Comparison of ENCODE assay signal across 11 mouse cellular contexts in genomic region chr10:61426251-61426757, GRCm38 (mm10). TPM values are rescaled to one million over a fixed set of nuclear protein-coding genes. Genes with fewer than 3 reads are reported as not detected.
A peak's percentile ranks its signal among the peaks of the same experiment; 100 is the strongest.
DNase-seq lines count a peak whose midpoint lies in the region; ATAC-seq and TF ChIP-seq lines count a peak whose summit lies in the region.
"Had no signal": no experiment of that assay in that cellular context is flagged by ENCODE, and none has a peak within 500 bp of the region (broad histone marks: within the 10 kb centered on the region; RNA-seq: fewer than 3 reads in every experiment).

No protein-coding gene starts in this region.

- 0 out of 2 replicates have a peak, but pooled peaks cover 5% of the 10 kb centered on the region for H3K4me1 ChIP-seq in kidney, adult 2 months (ENCODE audit: control insufficient read depth, insufficient read depth, low read length)
- H3K4me1 ChIP-seq in kidney, embryonic 16.5 days (ENCODE audit: insufficient read depth, low read length) = 0 out of 2 replicates have a peak, but pooled peaks cover 9% of the 10 kb centered on the region
- peaks cover 26% of the 10 kb centered on the region for H3K4me1 ChIP-seq in heart, embryonic 12.5 days (replicated peaks)
- H3K4me1 ChIP-seq in hindbrain, embryonic 16.5 days (ENCODE audit: control insufficient read depth, insufficient read depth, low read depth, low read length) = peaks cover 9% of the 10 kb centered on the region

- no peaks in the 10 kb centered on the region for H3K9me3 ChIP-seq in kidney, embryonic 16.5 days (ENCODE audit: low read length)
- no peaks in the 10 kb centered on the region for H3K9me3 ChIP-seq in heart, embryonic 12.5 days (replicated peaks)
- H3K9me3 ChIP-seq in hindbrain, embryonic 16.5 days (ENCODE audit: control insufficient read depth, low read length) = no peaks in the 10 kb centered on the region
- H3K9me3 ChIP-seq: limb, embryonic 13.5 days had no signal

- peak; percentile 77 for DNase-seq in kidney, adult 2 months
- DNase-seq in kidney, postnatal 36 days = peak; percentile 54 to 58
- peak; percentile 37 for DNase-seq in ovary, postnatal 36 days (ENCODE audit: low spot score)
- no peak for DNase-seq in Muller cell, postnatal 12 days (ENCODE audit: inconsistent ontology term)
- no peak for DNase-seq in embryo, embryonic 10.5 days (ENCODE audit: low spot score)

- 0 out of 2 replicates have a peak overlapping the region, but pooled peaks have one; percentile 6 for H3K27ac ChIP-seq in kidney, adult 2 months (ENCODE audit: insufficient read depth, low read depth, low read length)
- no peak overlapping the region for H3K27ac ChIP-seq in kidney, embryonic 16.5 days (ENCODE audit: low read length)
- H3K27ac ChIP-seq in heart, embryonic 12.5 days (ENCODE audit: poor library complexity, severe bottlenecking) = peak overlapping the region; percentile 13; the same call in 1 of the 2 replicates
- H3K27ac ChIP-seq in hindbrain, embryonic 16.5 days (ENCODE audit: low read depth, low read length) = no peak overlapping the region
- H3K27ac ChIP-seq: limb, embryonic 13.5 days had no signal

- ATAC-seq in kidney, embryonic 16.5 days (ENCODE audit: low FRiP score, low TSS enrichment) = no peak
- ATAC-seq in heart, embryonic 12.5 days (ENCODE audit: insufficient number of reproducible peaks, low FRiP score) = no peak
- ATAC-seq in hindbrain, embryonic 16.5 days = no peak
- ATAC-seq: forebrain, embryonic 14.5 days; intestine, embryonic 16.5 days had no signal

- H3K36me3 ChIP-seq in kidney, adult 2 months (ENCODE audit: control insufficient read depth, insufficient read depth, low read length) = no peaks in the 10 kb centered on the region
- peaks cover 16% of the 10 kb centered on the region for H3K36me3 ChIP-seq in kidney, embryonic 16.5 days (ENCODE audit: insufficient read depth, low read length)
- H3K36me3 ChIP-seq in heart, embryonic 12.5 days = peaks cover 21% of the 10 kb centered on the region
- H3K36me3 ChIP-seq in hindbrain, embryonic 16.5 days (ENCODE audit: control insufficient read depth, insufficient read depth, low read length) = peaks cover 14% of the 10 kb centered on the region

- TF ChIP-seq POLR2A in kidney, adult 2 months (IDR thresholded peaks at IDR 0.05; ENCODE audit: low read depth, low read length) = no peak

- WGBS in kidney, adult 2 months = 17% methylated on average over 2 of the region's 2 CpGs
- WGBS in kidney, embryonic 16.5 days = 52% methylated on average over 2 of the region's 2 CpGs
- 19% methylated on average over 2 of the region's 2 CpGs for WGBS in heart, embryonic 12.5 days
- WGBS in hindbrain, embryonic 16.5 days = 43% methylated on average over 2 of the region's 2 CpGs

- no peak for TF ChIP-seq CTCF in kidney, adult 2 months (conservative IDR thresholded peaks at IDR 0.05; ENCODE audit: insufficient read depth, insufficient read length, low read depth, low read length)

- no peak overlapping the region for H3K9ac ChIP-seq in kidney, embryonic 16.5 days (replicated peaks; ENCODE audit: low read length)
- H3K9ac ChIP-seq in heart, embryonic 12.5 days = no peak overlapping the region
- no peak overlapping the region for H3K9ac ChIP-seq in hindbrain, embryonic 16.5 days (ENCODE audit: low read depth, low read length)
- H3K9ac ChIP-seq: limb, embryonic 13.5 days had no signal

- no peak overlapping the region for H3K4me3 ChIP-seq in kidney, adult 2 months (ENCODE audit: insufficient read depth, low read depth, low read length)
- no peak overlapping the region for H3K4me3 ChIP-seq in kidney, embryonic 16.5 days (ENCODE audit: low read length)
- H3K4me3 ChIP-seq in heart, embryonic 12.5 days = no peak overlapping the region
- no peak overlapping the region for H3K4me3 ChIP-seq in hindbrain, embryonic 16.5 days (ENCODE audit: low read length)
- H3K4me3 ChIP-seq: limb, embryonic 13.5 days had no signal

- H3K27me3 ChIP-seq in kidney, adult 2 months (replicated peaks; ENCODE audit: control insufficient read depth, insufficient read depth, low read length) = no peaks in the 10 kb centered on the region
- H3K27me3 ChIP-seq in kidney, embryonic 16.5 days (ENCODE audit: insufficient read depth, low read length) = no peaks in the 10 kb centered on the region
- H3K27me3 ChIP-seq in heart, embryonic 12.5 days (replicated peaks) = peaks cover 6% of the 10 kb centered on the region; the same call in 1 of the 2 replicates
- H3K27me3 ChIP-seq in hindbrain, embryonic 16.5 days (replicated peaks; ENCODE audit: control insufficient read depth, insufficient read depth, low read length) = no peaks in the 10 kb centered on the region

- H3K4me2 ChIP-seq in kidney, embryonic 16.5 days (replicated peaks; ENCODE audit: low read depth, low read length) = no peak overlapping the region
- H3K4me2 ChIP-seq in heart, embryonic 12.5 days = no peak overlapping the region
- no peak overlapping the region for H3K4me2 ChIP-seq in hindbrain, embryonic 16.5 days (ENCODE audit: low read length)
- H3K4me2 ChIP-seq: limb, embryonic 13.5 days had no signal

RNA-seq across cellular contexts. Expression of gene Nodal, which starts 8.5 kb away (rescaled TPM):
- polyA plus RNA-seq in kidney, adult 2 months (2012; rRNA removed) = 0.06 and 0.12 TPM in 2 replicates
- 0.40 and 0.67 TPM in 2 replicates for polyA plus RNA-seq in kidney, embryonic 16.5 days (2015; fragmentation: Nextera tagmentation; extraction: Ambion mirVana)
- polyA plus RNA-seq in heart, embryonic 12.5 days (2016; fragmentation: Nextera tagmentation; extraction: Ambion mirVana) = not detected in 2 replicates
- 0.24 and 0.56 TPM in 2 replicates for polyA plus RNA-seq in hindbrain, embryonic 16.5 days (2015; fragmentation: Nextera tagmentation; extraction: Ambion mirVana)
- polyA plus RNA-seq: forebrain, embryonic 14.5 days had no signal

RNA-seq across cellular contexts. Expression of gene Eif4ebp2, which starts 26.2 kb away (rescaled TPM):
- 127 and 128 TPM in 2 replicates for polyA plus RNA-seq in kidney, adult 2 months (2012; rRNA removed)
- polyA plus RNA-seq in kidney, embryonic 16.5 days (2015; fragmentation: Nextera tagmentation; extraction: Ambion mirVana) = 57.4 and 71.4 TPM in 2 replicates
- polyA plus RNA-seq in heart, embryonic 12.5 days (2016; fragmentation: Nextera tagmentation; extraction: Ambion mirVana) = 49.7 and 52.7 TPM in 2 replicates
- 43.2 and 46.6 TPM in 2 replicates for polyA plus RNA-seq in hindbrain, embryonic 16.5 days (2015; fragmentation: Nextera tagmentation; extraction: Ambion mirVana)

RNA-seq across cellular contexts. Expression of gene Pald1, which starts 43.0 kb away (rescaled TPM):
- polyA plus RNA-seq in kidney, adult 2 months (2012; rRNA removed) = 8.8 and 10.8 TPM in 2 replicates
- polyA plus RNA-seq in kidney, embryonic 16.5 days (2015; fragmentation: Nextera tagmentation; extraction: Ambion mirVana) = 39.5 and 40.2 TPM in 2 replicates
- polyA plus RNA-seq in heart, embryonic 12.5 days (2016; fragmentation: Nextera tagmentation; extraction: Ambion mirVana) = 33.9 and 37.4 TPM in 2 replicates
- 26.9 and 30.6 TPM in 2 replicates for polyA plus RNA-seq in hindbrain, embryonic 16.5 days (2015; fragmentation: Nextera tagmentation; extraction: Ambion mirVana)

RNA-seq across cellular contexts. Expression of gene Lrrc20, which starts 49.3 kb away (rescaled TPM):
- polyA plus RNA-seq in kidney, adult 2 months (2012; rRNA removed) = 4.0 and 4.6 TPM in 2 replicates
- 8.4 and 10.5 TPM in 2 replicates for polyA plus RNA-seq in kidney, embryonic 16.5 days (2015; fragmentation: Nextera tagmentation; extraction: Ambion mirVana)
- polyA plus RNA-seq in heart, embryonic 12.5 days (2016; fragmentation: Nextera tagmentation; extraction: Ambion mirVana) = 12.6 and 13.3 TPM in 2 replicates
- polyA plus RNA-seq in hindbrain, embryonic 16.5 days (2015; fragmentation: Nextera tagmentation; extraction: Ambion mirVana) = 14.9 and 17.7 TPM in 2 replicates

Comparison
In these comparisons a context has a peak if more than half of its experiments do, and no peak if none do; other contexts are left out.
1. H3K27ac ChIP-seq: peak in kidney, adult 2 months (single experiment) and heart, embryonic 12.5 days (single experiment); none in kidney, embryonic 16.5 days (single experiment) and hindbrain, embryonic 16.5 days (single experiment).
2. DNase-seq: peak in kidney, adult 2 months (single experiment), kidney, postnatal 36 days (2 of 2) and ovary, postnatal 36 days (single experiment); none in Muller cell, postnatal 12 days (single experiment) and embryo, embryonic 10.5 days (single experiment).